Mouse (Mus musculus): ENCODE results near the gene Thbs3.

Thbs3 gene

DNA sequence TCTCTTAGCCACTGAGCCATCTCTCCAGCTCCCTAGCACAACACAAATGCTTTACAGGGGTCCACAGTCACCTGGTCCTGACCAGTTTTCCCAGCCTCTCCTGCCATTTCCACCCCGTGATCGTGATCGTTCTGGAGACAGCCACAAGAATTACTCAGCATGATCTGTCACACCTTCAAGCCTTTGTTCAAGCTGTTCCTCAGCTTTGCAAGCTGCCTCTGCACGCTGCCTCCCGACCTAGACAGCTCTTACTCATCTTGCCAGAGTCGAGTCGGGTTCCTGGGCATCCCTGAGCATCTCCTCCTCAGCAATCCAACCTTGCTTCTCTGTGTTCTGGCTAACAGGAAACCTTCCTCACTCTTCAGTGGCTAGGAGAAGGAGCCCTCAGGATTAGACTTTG, 44.1 kb downstream of the Thbs3 start, which contains the start of gene Dpm3:
Dpm3 (plus strand) TSS at position 283 of the 400 bp plus-strand sequence.
- no peak for DNase-seq

- no peak for DNase-seq
Observed at GRCm38 (mm10) chr3:89260211-89260610, 45.2 kb downstream of the Thbs3 start.

GRCm38 (mm10) chr3:89262417-89262816, 47.4 kb downstream of the Thbs3 start:
- no peak for DNase-seq

DNA sequence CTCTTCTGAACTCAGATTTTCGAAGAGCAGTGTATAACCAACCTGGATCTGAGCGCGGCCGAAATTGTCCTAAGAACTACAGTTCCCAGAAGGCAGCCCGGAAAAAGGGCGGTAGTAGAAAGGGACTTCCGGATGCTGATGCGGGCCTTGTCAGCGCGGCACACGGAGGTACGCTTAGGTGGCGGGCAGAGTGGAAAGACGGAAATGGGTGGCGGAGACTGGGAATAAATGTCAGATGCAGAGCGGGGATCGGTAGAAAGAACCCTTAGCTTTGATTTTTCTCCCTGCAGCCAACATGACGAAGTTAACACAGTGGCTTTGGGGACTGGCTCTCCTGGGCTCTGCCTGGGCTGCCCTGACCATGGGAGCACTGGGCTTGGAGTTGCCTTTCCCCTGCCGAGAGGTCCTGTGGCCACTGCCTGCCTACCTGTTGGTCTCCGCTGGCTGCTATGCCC, 51.5 kb downstream of the Thbs3 start:
- DNase-seq, result peak; percentile 93

DNA sequence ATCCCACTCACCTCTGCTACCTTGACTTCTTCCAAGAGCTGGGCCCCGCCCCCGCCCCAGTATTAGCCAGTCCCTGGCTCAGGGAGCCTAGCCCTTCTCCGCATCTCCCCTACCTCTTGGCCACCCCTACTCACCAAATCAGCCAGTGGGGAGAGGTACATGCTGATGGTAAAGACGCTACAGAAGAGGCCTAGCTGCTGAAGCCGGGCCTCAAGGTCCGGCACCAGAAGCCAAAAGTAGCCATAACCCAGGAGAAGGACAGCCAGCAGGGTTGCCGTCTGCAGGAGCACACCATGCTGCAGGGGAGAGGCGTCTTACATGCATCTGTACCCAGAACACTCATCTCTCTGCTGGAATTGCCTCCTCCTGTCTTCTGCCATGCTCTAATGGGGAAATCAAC, 53.9 kb downstream of the Thbs3 start:
- no peak for DNase-seq

DNA sequence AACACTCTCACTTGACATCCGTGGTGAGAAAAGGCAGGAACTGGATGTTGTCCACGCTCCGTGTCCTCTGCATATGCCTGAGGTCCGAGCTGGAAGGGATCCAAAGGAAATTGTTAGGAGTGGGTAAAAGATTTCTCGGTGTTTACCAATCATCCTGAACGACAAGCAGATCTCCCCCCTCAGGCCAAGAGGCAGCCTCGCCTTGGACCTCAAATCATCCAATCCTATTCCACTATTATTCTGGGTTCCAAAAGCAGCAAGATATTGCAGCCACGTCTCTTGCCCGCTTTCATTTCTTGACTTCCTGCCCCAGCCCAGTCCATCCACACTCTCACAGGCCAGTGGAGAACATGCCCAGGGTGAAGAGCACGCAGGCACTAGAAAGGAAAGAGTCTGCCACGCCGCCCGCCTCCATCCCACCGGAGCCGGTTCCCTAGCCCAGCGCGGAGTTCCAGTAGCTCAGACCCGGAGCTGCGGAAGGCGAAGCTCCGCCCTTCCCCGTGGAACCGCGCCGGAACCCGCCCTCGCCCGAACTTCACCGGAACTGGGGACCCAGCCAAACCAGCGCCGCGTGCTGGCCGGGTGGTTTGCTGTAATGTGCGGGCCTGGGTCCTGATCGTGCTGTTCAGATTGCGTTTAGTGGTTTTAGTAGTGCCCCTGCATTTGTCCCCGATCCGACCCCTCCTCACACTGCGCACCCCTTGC, 55.2 kb downstream of the Thbs3 start, which contains the start of gene Slc50a1:
Slc50a1 (minus strand) TSS at position 520 of the 705 bp plus-strand sequence.
- DNase-seq, result peak; percentile 87

GRCm38 (mm10) chr3:89270891-89271290, 55.9 kb downstream of the Thbs3 start:
- DNase-seq, result no peak

DNA sequence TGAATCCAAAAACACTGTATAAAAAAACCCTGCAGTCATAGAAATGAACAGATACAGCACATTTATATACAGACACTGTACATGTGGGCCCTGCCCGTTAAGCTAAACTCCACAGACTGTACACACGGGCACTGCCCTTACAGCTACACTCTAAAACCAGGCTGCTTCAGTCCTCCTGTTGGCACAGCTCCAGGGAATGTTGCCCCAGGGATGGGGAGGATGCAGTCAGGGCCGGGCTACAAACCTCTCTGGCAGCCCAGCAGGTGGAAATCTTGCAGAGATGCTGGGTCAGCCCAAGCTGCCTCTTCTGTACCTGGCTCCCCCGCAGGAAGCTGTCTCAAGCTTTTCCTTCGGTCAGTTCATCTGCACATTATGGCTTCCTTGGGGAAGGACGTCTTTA, 56.8 kb downstream of the Thbs3 start:
- DNase-seq, result no peak

DNA sequence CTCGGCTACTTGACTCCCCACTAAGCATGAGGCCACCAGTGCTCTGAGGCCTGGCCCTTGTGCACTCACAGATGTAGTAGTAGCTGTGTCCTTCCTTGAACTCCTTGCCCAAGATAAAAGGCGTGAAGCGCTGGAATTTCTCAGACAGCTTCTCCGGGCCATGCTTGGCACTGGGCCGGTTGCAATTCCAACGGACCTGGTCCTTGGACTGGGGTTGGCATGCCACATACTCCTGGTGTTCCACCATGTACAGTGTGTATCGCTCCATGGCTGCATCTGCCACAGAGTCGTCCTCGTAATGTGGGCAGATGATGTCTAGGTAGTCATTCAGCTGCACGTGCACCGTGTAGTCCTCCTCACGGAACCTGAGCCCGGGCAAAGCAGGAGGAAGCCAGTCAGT, 61.1 kb downstream of the Thbs3 start:
- DNase-seq, result no peak

Data from embryo, embryonic 11 days (tissue).